Mouse (Mus musculus) left cerebral cortex, postnatal 25 days (tissue): ENCODE measurements around the gene Spata17. TPM values are rescaled to one million over a fixed set of nuclear protein-coding genes. Genes with fewer than 3 reads are reported as not detected.

ENCODE experiments used
- DNase-seq, 2 experiments: peaks; one replicate each; pipeline ENCODE4 v3.0.0; 2022; ENCODE audit warnings: low spot score in 2 of 2, mixed read lengths in 1 of 2
- intact Hi-C: fragments of 180-260 bp; cut with DNase I; formaldehyde crosslinking; loops from one replicate; pipeline ENCODE4 v1.15.1; 2025
- total RNA-seq, 2 experiments: library from RNA; stranded (reverse); gene quantifications; 2 replicates each; pipeline ENCODE4 v1.2.3; 2021

Gene Spata17
- under 1 TPM; 0.46 to 0.48 TPM for total RNA-seq

- intact Hi-C loops, result no loop called here
- peak; percentile 77 for DNase-seq
Observed at GRCm38 (mm10) chr1:187215181-187216116, at the start of gene Spata17, which contains the start of gene Gpatch2. Gene Spata17 (minus strand): TSS chr1:187215465. Gene Gpatch2 (plus strand): TSS chr1:187215508.

- intact Hi-C loops, result no loop called here
Observed at GRCm38 (mm10) chr1:187258756-187259155, 43.5 kb upstream of the Spata17 start.

GRCm38 (mm10) chr1:187250741-187251262 lies 35.5 kb upstream of the Spata17 start:
- intact Hi-C loops, result no loop called here
- peak in 1 of 2 experiments; percentile 29 for DNase-seq

More at GRCm38 (mm10) chr1:187258756-187259155, 43.5 kb upstream of the Spata17 start:
- DNase-seq, result no peak

GRCm38 (mm10) chr1:187244734-187245133 lies 29.5 kb upstream of the Spata17 start:
- no peak for DNase-seq
- intact Hi-C loops, result no loop called here

GRCm38 (mm10) chr1:187241329-187241728 lies 26.1 kb upstream of the Spata17 start:
- intact Hi-C loops, result no loop called here
- no peak for DNase-seq

- DNase-seq, result no peak
- intact Hi-C loops, result no loop called here
Observed at GRCm38 (mm10) chr1:187240304-187240703, 25.0 kb upstream of the Spata17 start.

GRCm38 (mm10) chr1:187238061-187238460 lies 22.8 kb upstream of the Spata17 start:
- intact Hi-C loops, result no loop called here
- DNase-seq, result no peak

GRCm38 (mm10) chr1:187236296-187236695 lies 21.0 kb upstream of the Spata17 start:
- intact Hi-C loops, result no loop called here
- DNase-seq, result no peak

GRCm38 (mm10) chr1:187235161-187235560 lies 19.9 kb upstream of the Spata17 start:
- intact Hi-C loops, result no loop called here
- no peak for DNase-seq

- intact Hi-C loops, result no loop called here
- no peak for DNase-seq
Observed at GRCm38 (mm10) chr1:187232996-187233615, 17.8 kb upstream of the Spata17 start.

- intact Hi-C loops, result no loop called here
- DNase-seq, result no peak
Observed at GRCm38 (mm10) chr1:187232196-187232955, 17.1 kb upstream of the Spata17 start.

- intact Hi-C loops, result no loop called here
- DNase-seq, result no peak
Observed at GRCm38 (mm10) chr1:187230255-187230654, 15.0 kb upstream of the Spata17 start.

GRCm38 (mm10) chr1:187228414-187229146 lies 13.3 kb upstream of the Spata17 start:
- no peak for DNase-seq
- intact Hi-C loops, result no loop called here

GRCm38 (mm10) chr1:187226328-187227025 lies 11.2 kb upstream of the Spata17 start:
- no peak for DNase-seq
- intact Hi-C loops, result no loop called here

- no peak for DNase-seq
- intact Hi-C loops, result no loop called here
Observed at GRCm38 (mm10) chr1:187220756-187221155, 5.5 kb upstream of the Spata17 start.

GRCm38 (mm10) chr1:187216620-187217410 lies 1.6 kb upstream of the Spata17 start:
- intact Hi-C loops, result no loop called here

GRCm38 (mm10) chr1:187210736-187211135 lies 4.5 kb downstream of the Spata17 start:
- intact Hi-C loops, result no loop called here
- no peak for DNase-seq

More at GRCm38 (mm10) chr1:187216620-187217410, 1.6 kb upstream of the Spata17 start:
- DNase-seq, result no peak

- intact Hi-C loops, result no loop called here
- DNase-seq, result no peak
Observed at GRCm38 (mm10) chr1:187209496-187209895, 5.8 kb downstream of the Spata17 start.
